Mouse (Mus musculus) megakaryocyte, embryonic 14.5 days (primary cell): ENCODE measurements around the gene Tbc1d8. TPM values are rescaled to one million over a fixed set of nuclear protein-coding genes. Genes with fewer than 3 reads are reported as not detected.
A peak's percentile ranks its signal among the peaks of the same experiment; 100 is the strongest.

Source experiments
- H3K27me3 ChIP-seq: replicated peaks from 2 replicates; pipeline ENCODE3; 2012; ENCODE audit warnings: inconsistent platforms
- H3K36me3 ChIP-seq: replicated peaks from 2 replicates; pipeline ENCODE3; 2012; ENCODE audit warnings: low read length, inconsistent platforms, mixed read lengths
- H3K4me1 ChIP-seq: 2 replicates; pipeline ENCODE4 v1.6.1; 2012; ENCODE audit warnings: inconsistent platforms
- H3K4me3 ChIP-seq: replicated peaks from 2 replicates; pipeline ENCODE3; 2012; ENCODE audit warnings: moderate library complexity, mild to moderate bottlenecking, inconsistent platforms
- H3K9me3 ChIP-seq: 2 replicates; pipeline ENCODE4 v1.6.1; 2012; ENCODE audit warnings: inconsistent platforms
- FLI1 ChIP-seq: IDR thresholded peaks from 2 replicates; pipeline ENCODE4 v1.6.1; 2012; ENCODE audit warnings: low read length, inconsistent platforms, mixed read lengths
- GATA1 ChIP-seq: IDR thresholded peaks from 3 replicates; pipeline ENCODE4 v1.6.1; 2012; ENCODE audit warnings: mixed read lengths, low read length, inconsistent platforms, borderline replicate concordance
- polyA plus RNA-seq: library from polyadenylated mRNA; stranded (reverse); fragments of >175 nt; gene quantifications from 2 replicates; pipeline ENCODE4 v1.2.3, GENCODE M21; 2012; ENCODE audit warnings: low replicate concordance; ENCODE audit not compliant: insufficient read depth

Gene Tbc1d8
- polyA plus RNA-seq, 1 experiment, result 6.4 TPM

DNA sequence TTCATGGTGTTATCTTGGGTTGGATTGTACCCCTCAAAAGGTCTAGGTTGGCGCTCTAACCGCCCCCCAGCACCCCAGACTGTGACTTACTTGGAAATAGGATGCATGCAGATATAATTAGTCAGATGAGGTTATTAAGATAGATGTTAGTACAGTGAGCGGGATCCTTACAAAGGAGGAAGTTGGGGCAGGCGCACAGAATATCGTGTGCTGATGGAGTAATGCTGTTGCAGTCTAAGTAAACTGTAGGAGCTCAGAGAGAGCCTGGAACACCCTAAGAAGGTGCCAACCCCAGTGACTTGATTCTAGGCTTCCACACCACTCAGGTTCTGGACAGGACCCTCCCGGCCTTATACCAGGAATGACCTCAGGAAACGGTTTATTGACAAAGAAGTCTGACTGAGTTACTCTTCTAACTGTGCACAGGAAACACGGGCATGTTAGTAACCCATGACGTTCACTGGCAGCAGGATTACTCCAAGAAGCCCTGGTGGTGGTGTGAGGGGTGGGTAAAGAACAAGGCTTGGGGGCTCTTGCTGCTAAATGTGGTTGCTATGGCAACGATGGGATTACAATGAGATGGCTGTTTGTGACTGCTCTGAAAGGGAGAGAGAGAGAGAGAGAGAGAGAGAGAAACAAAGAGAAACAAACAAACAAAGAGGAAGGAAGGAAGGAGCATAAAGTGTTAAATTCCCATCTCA lies 3.7 kb upstream of the Tbc1d8 start:
- Histone ChIP-seq H3K9me3 (no peaks in the 10 kb centered on the region), H3K4me3 (peak overlapping the region; percentile 58), H3K36me3 (no peaks in the 10 kb centered on the region), H3K4me1 (peaks cover 70% of the 10 kb centered on the region), H3K27me3 (peaks cover 18% of the 10 kb centered on the region)
- TF ChIP-seq GATA1 (no peak), FLI1 (no peak)

DNA sequence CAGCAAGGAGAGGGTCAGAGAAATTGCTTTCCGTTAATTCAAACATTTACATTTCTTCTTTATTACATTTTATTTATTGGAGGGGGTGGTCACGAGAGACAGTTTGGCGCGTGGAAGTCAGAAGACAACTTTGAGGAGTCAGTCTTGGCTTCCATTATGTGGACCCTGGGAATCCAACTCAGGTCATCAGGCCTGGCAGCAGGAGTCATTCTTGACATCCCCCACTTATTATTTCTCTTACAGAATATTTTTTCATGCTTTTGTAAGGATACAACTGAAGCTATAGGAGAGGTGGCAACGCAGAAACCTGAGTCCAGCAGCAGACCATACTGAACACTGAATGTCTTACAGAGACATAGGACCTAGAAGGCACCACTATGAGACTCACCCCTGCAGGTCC lies 699 bp upstream of the Tbc1d8 start:
- Histone ChIP-seq H3K36me3 (peaks cover 12% of the 10 kb centered on the region), H3K27me3 (peaks cover 26% of the 10 kb centered on the region), H3K9me3 (peaks cover 8% of the 10 kb centered on the region), H3K4me3 (peak overlapping the region; percentile 53), H3K4me1 (peaks cover 69% of the 10 kb centered on the region)
- TF ChIP-seq GATA1 (no peak), FLI1 (no peak)

DNA sequence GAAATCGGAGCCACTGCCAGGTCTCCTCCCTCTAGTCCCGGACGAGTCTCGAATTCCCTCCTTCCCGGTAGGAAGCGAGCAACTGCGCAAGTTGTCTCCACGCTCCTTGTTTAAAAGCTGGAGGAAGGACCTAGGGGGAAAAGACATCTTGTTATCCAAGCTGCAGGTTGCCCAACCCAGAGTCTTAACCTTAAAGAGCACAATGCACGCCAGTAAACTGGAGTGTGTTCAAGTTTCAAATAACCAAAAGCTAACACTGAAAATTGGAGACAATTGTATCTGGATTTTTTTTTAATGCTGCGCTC lies 293 bp upstream of the Tbc1d8 start:
- Histone ChIP-seq H3K27me3 (peaks cover 26% of the 10 kb centered on the region), H3K36me3 (peaks cover 14% of the 10 kb centered on the region), H3K4me1 (peaks cover 69% of the 10 kb centered on the region), H3K4me3 (peak overlapping the region; percentile 94), H3K9me3 (peaks cover 8% of the 10 kb centered on the region)
- TF ChIP-seq GATA1, result no peak

DNA sequence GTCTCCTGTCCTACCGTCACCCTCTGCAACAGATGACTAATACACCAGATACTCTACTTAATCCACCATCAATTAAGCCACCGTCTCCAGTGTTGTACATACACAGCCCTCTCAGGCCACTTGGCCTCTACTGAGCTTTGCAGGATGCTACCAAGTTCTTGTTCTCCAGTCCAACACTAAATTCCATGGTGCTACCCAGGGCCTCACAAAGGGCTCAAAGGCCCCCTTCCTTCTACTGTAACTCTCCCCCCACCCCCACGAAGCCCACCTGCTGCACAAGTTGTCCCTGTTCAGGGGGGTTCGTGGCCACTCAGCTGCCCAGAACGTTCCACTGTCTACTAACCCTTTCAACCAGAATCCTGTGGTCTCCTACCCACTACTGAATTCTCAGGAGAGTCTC lies 1.5 kb downstream of the Tbc1d8 start:
- TF ChIP-seq GATA1, result no peak
- no peak for TF ChIP-seq FLI1
- H3K9me3 ChIP-seq, result peaks cover 8% of the 10 kb centered on the region
- H3K36me3 ChIP-seq, result peaks cover 14% of the 10 kb centered on the region
- H3K4me3 ChIP-seq, result peak overlapping the region; percentile 94
- H3K4me1 ChIP-seq, result peaks cover 62% of the 10 kb centered on the region
- peaks cover 26% of the 10 kb centered on the region for H3K27me3 ChIP-seq

DNA sequence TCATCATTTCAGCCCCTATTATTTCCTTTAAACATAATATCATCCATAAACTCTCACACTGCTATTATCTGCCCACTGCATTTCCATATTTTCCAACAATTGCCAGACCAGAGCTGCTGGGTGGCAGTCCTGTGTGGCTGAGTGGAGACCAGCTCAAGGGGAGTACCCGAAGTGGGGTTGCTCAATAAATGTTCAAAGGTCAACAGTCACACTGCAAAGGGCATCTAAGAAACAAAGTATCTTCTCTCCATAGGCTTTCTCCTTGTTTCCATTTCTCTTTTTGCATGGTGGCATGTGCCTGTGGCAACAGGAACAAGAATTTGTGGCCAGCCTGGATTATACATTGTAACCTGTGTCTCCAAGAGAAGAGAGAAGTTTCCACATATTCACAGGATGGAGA lies 2.2 kb downstream of the Tbc1d8 start:
- peaks cover 14% of the 10 kb centered on the region for H3K36me3 ChIP-seq
- peaks cover 58% of the 10 kb centered on the region for H3K4me1 ChIP-seq
- TF ChIP-seq GATA1 (no peak), FLI1 (no peak)

DNA sequence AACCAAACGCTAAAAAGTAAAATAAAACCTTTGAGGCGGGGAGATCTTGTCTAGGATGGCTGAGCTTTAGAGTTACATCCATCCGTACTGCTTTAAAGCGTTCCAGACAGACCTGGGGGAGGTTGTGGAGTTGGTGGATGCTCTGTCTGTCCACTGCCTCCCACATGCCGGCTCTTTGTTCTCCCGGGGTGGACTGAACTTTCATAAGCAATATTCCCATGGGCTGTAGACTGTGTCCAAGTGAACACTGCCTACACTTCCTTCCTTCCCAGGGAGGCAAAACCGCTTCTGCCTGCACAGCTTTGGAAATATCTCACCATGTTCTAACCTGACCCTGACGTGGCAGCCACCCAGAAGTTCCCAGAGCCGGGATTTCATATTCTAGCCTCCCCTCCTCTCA lies 4.0 kb downstream of the Tbc1d8 start:
- no peak for TF ChIP-seq FLI1
- no peak for TF ChIP-seq GATA1
- Histone ChIP-seq H3K36me3 (peaks cover 18% of the 10 kb centered on the region), H3K4me1 (peaks cover 52% of the 10 kb centered on the region), H3K4me3 (no peak overlapping the region), H3K27me3 (peaks cover 23% of the 10 kb centered on the region), H3K9me3 (peaks cover 20% of the 10 kb centered on the region)

More for the DNA sequence above, 2.2 kb downstream of the Tbc1d8 start:
- peaks cover 8% of the 10 kb centered on the region for H3K9me3 ChIP-seq
- peak overlapping the region; percentile 94 for H3K4me3 ChIP-seq
- peaks cover 26% of the 10 kb centered on the region for H3K27me3 ChIP-seq

DNA sequence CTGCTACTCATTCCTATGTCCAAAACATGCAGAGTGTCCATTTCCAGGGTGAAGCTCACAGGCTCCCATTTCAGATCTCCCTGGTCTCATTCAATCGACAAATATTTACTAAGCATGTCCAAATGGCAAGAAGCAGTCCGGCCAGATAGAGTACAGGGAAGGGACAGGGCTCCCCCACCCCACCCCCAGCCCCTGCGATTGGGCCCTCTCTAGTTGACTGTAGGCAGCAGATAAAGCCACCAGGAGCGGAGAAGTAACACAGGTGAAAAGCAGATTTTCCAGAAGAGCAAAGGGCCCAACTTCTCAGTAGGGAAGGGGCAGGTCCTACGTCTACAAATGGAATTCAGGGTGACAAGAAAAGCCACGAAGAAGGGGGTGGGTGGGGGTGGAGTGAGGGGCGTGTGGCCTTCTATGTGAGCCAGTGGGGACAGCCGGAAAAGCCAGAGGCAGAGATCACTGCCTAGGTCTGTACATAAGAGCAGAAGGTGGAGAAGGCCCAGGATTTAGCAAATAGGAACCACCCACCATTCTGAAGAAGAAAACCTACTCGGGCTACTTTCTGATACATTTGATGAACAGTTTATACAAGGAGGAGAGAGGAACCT lies 7.2 kb downstream of the Tbc1d8 start:
- TF ChIP-seq GATA1, result no peak
- no peak for TF ChIP-seq FLI1

DNA sequence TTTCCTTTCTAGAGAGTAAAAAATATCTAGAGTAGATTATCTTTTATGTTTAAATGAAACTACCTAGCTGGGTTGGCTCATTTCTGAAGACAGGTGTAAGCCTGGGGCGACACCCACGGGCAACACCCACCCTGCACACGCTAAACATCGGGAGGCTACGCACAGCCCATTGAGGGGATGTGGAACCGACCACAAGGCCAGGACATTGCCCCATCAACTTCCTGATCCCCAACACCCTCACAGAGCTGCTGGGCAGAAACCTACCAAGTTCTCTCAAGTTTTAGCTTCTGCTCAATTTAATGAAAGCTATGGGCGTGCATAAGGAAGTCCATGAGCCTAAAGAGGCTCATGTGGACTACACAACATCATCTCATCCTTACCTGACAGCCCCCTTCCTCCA lies 9.6 kb downstream of the Tbc1d8 start:
- H3K4me3 ChIP-seq, result peak overlapping the region; percentile 76
- peaks cover 13% of the 10 kb centered on the region; the same call in 1 of the 2 replicates for H3K9me3 ChIP-seq
- TF ChIP-seq FLI1, result no peak
- no peak for TF ChIP-seq GATA1
- H3K36me3 ChIP-seq, result peaks cover 7% of the 10 kb centered on the region
- peaks cover 10% of the 10 kb centered on the region for H3K27me3 ChIP-seq
- H3K4me1 ChIP-seq, result peaks cover 33% of the 10 kb centered on the region

More for the DNA sequence above, 7.2 kb downstream of the Tbc1d8 start:
- Histone ChIP-seq H3K4me1 (peaks cover 39% of the 10 kb centered on the region), H3K27me3 (peaks cover 12% of the 10 kb centered on the region), H3K4me3 (no peak overlapping the region), H3K36me3 (peaks cover 21% of the 10 kb centered on the region), H3K9me3 (peaks cover 20% of the 10 kb centered on the region)

DNA sequence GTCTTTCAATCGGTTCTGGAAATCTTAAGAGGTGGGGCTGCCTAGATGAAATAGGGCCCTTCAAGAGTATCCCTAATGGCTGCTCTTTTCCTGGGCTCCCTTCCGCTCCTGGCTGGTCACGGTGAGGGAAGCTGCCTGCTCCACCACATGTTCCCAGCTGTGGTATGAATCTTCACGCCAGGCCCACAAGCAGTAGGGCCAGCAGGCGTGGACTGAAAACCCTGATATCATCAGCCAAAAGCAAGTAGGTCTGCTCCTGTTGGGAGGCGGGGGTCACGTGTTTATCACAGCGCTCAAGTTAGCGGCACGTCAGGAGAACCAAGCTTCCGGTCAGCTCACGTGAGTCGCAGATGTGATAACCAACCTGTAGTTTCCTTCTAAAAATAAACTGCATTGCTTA lies 12.0 kb downstream of the Tbc1d8 start:
- Histone ChIP-seq H3K9me3 (peaks cover 13% of the 10 kb centered on the region; the same call in 1 of the 2 replicates), H3K36me3 (peaks cover 11% of the 10 kb centered on the region), H3K27me3 (peaks cover 13% of the 10 kb centered on the region), H3K4me3 (no peak overlapping the region), H3K4me1 (peaks cover 28% of the 10 kb centered on the region)
- no peak for TF ChIP-seq GATA1

DNA sequence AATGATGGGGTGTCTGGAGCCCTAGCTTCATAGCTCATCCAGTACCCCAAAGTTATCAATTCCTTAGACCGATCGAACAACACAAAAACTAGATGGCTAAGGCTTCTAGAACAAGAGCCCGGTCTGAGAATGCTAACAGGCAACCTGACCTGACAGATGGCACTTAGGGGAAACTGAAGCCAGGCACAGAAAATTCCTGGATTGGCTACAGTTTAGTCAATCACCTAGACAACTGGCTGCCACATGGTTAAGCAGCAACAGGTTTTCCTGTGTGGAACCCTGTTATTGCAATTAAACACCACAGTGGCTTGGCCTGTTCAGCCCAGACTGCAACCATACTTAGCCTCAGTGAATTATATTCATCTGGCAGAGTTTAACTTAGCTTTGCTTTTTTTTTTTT lies 13.8 kb downstream of the Tbc1d8 start:
- Histone ChIP-seq H3K27me3 (peaks cover 13% of the 10 kb centered on the region), H3K4me1 (peaks cover 25% of the 10 kb centered on the region)
- TF ChIP-seq FLI1, result no peak
- no peak for TF ChIP-seq GATA1

More for the DNA sequence above, 13.8 kb downstream of the Tbc1d8 start:
- Histone ChIP-seq H3K4me3 (no peak overlapping the region), H3K9me3 (peaks cover 2% of the 10 kb centered on the region; the same call in 1 of the 2 replicates), H3K36me3 (peaks cover 7% of the 10 kb centered on the region)
